Mouse (Mus musculus): ENCODE results near the gene Faap20. TPM values are rescaled to one million over a fixed set of nuclear protein-coding genes. Genes with fewer than 3 reads are reported as not detected.
"Not testable (repeated sequence)": the region's sequence is repeated elsewhere in the genome, so short reads cannot be mapped to it uniquely, and the experiment has no call there.

Faap20 gene
- polyA plus RNA-seq, 1 experiment, result 30.6 TPM

- Histone ChIP-seq H3ac (ENCODE audit: control insufficient read depth, insufficient read length, low read depth) (no peak overlapping the region), H3K79me3 (ENCODE audit: low read depth) (no peaks in the 10 kb centered on the region), H3K36me3 (ENCODE audit: control insufficient read depth, insufficient read depth) (no peaks in the 10 kb centered on the region), H3K79me2 (ENCODE audit: control insufficient read depth, insufficient read depth) (peaks cover 6% of the 10 kb centered on the region), H3K27me3 (ENCODE audit: control insufficient read depth, insufficient read depth, insufficient read length) (no peaks in the 10 kb centered on the region), H3K4me3 (ENCODE audit: insufficient read depth, poor library complexity, severe bottlenecking) (no peak overlapping the region)
- TF ChIP-seq CTCF (IDR thresholded peaks at IDR 0.05; ENCODE audit: control insufficient read depth, insufficient read depth, insufficient read length) (no peak), CEBPB (IDR thresholded peaks at IDR 0.05; ENCODE audit: low read depth) (no peak), MYOG (IDR thresholded peaks at IDR 0.05; ENCODE audit: control insufficient read depth, extremely low read depth, insufficient read length) (no peak)
Measured at GRCm38 (mm10) chr4:155245770-155246492, 3.7 kb upstream of the Faap20 start.

- Histone ChIP-seq H3K27me3 (ENCODE audit: control insufficient read depth, insufficient read depth, insufficient read length) (no peaks in the 10 kb centered on the region), H3K4me3 (ENCODE audit: insufficient read depth, poor library complexity, severe bottlenecking) (no peak overlapping the region), H3K79me2 (ENCODE audit: control insufficient read depth, insufficient read depth) (peaks cover 14% of the 10 kb centered on the region), H3K36me3 (ENCODE audit: control insufficient read depth, insufficient read depth) (no peaks in the 10 kb centered on the region), H3K79me3 (ENCODE audit: low read depth) (peaks cover 3% of the 10 kb centered on the region), H3ac (ENCODE audit: control insufficient read depth, insufficient read length, low read depth) (no peak overlapping the region)
- TF ChIP-seq MAX (IDR thresholded peaks at IDR 0.05), result no peak
- TF ChIP-seq USF1 (IDR thresholded peaks at IDR 0.05; ENCODE audit: low read depth), result no peak
- TF ChIP-seq CEBPB (IDR thresholded peaks at IDR 0.05; ENCODE audit: low read depth), result no peak
- no peak for TF ChIP-seq MYOD1 (IDR thresholded peaks at IDR 0.05; ENCODE audit: control insufficient read depth, insufficient read length, low read depth)
- no peak for TF ChIP-seq FOSL1 (IDR thresholded peaks at IDR 0.05; ENCODE audit: insufficient read depth, low read length, poor library complexity, severe bottlenecking)
- TF ChIP-seq CTCF (IDR thresholded peaks at IDR 0.05; ENCODE audit: control insufficient read depth, insufficient read depth, insufficient read length), result no peak
- TF ChIP-seq MYOG (IDR thresholded peaks at IDR 0.05; ENCODE audit: control insufficient read depth, extremely low read depth, insufficient read length), result no peak
Measured at GRCm38 (mm10) chr4:155246691-155247105, 2.9 kb upstream of the Faap20 start.

- not testable (repeated sequence) for H3K79me3 ChIP-seq (ENCODE audit: low read depth); H3K4me3 ChIP-seq (ENCODE audit: insufficient read depth, poor library complexity, severe bottlenecking); H3K27me3 ChIP-seq (ENCODE audit: control insufficient read depth, insufficient read depth, insufficient read length); H3ac ChIP-seq (ENCODE audit: control insufficient read depth, insufficient read length, low read depth); H3K36me3 ChIP-seq (ENCODE audit: control insufficient read depth, insufficient read depth)
- H3K79me2 ChIP-seq (ENCODE audit: control insufficient read depth, insufficient read depth), result peaks cover 15% of the 10 kb centered on the region
Measured at GRCm38 (mm10) chr4:155248054-155248453, 1.5 kb upstream of the Faap20 start.

GRCm38 (mm10) chr4:155249257-155249647, 350 bp upstream of the Faap20 start:
- TF ChIP-seq CTCF (IDR thresholded peaks at IDR 0.05; ENCODE audit: control insufficient read depth, insufficient read depth, insufficient read length) (peak; percentile 84), MAX (IDR thresholded peaks at IDR 0.05) (peak; percentile 25), USF1 (IDR thresholded peaks at IDR 0.05; ENCODE audit: low read depth) (no peak)
- Histone ChIP-seq H3K4me3 (ENCODE audit: insufficient read depth, poor library complexity, severe bottlenecking) (peak overlapping the region; percentile 44), H3K79me3 (ENCODE audit: low read depth) (peaks cover 3% of the 10 kb centered on the region), H3K79me2 (ENCODE audit: control insufficient read depth, insufficient read depth) (peaks cover 15% of the 10 kb centered on the region), H3ac (ENCODE audit: control insufficient read depth, insufficient read length, low read depth) (peak overlapping the region; percentile 49), H3K36me3 (ENCODE audit: control insufficient read depth, insufficient read depth) (no peaks in the 10 kb centered on the region), H3K27me3 (ENCODE audit: control insufficient read depth, insufficient read depth, insufficient read length) (no peaks in the 10 kb centered on the region)

- H3K79me3 ChIP-seq (ENCODE audit: low read depth), result peaks cover 3% of the 10 kb centered on the region
- H3K4me3 ChIP-seq (ENCODE audit: insufficient read depth, poor library complexity, severe bottlenecking), result peak overlapping the region; percentile 44
- peaks cover 15% of the 10 kb centered on the region for H3K79me2 ChIP-seq (ENCODE audit: control insufficient read depth, insufficient read depth)
- no peaks in the 10 kb centered on the region for H3K36me3 ChIP-seq (ENCODE audit: control insufficient read depth, insufficient read depth)
- no peaks in the 10 kb centered on the region for H3K27me3 ChIP-seq (ENCODE audit: control insufficient read depth, insufficient read depth, insufficient read length)
- H3ac ChIP-seq (ENCODE audit: control insufficient read depth, insufficient read length, low read depth), result peak overlapping the region; percentile 39
- TF ChIP-seq CEBPB (IDR thresholded peaks at IDR 0.05; ENCODE audit: low read depth) (no peak), MYOG (IDR thresholded peaks at IDR 0.05; ENCODE audit: control insufficient read depth, extremely low read depth, insufficient read length) (no peak), CTCF (IDR thresholded peaks at IDR 0.05; ENCODE audit: control insufficient read depth, insufficient read depth, insufficient read length) (no peak), USF1 (IDR thresholded peaks at IDR 0.05; ENCODE audit: low read depth) (no peak), FOSL1 (IDR thresholded peaks at IDR 0.05; ENCODE audit: insufficient read depth, low read length, poor library complexity, severe bottlenecking) (no peak), MYOD1 (IDR thresholded peaks at IDR 0.05; ENCODE audit: control insufficient read depth, insufficient read length, low read depth) (no peak), MAX (IDR thresholded peaks at IDR 0.05) (no peak)
Measured at GRCm38 (mm10) chr4:155250361-155251117, 937 bp downstream of the Faap20 start.

GRCm38 (mm10) chr4:155251147-155251546, 1.5 kb downstream of the Faap20 start:
- peaks cover 3% of the 10 kb centered on the region for H3K79me3 ChIP-seq (ENCODE audit: low read depth)
- no peak overlapping the region for H3K4me3 ChIP-seq (ENCODE audit: insufficient read depth, poor library complexity, severe bottlenecking)
- peaks cover 15% of the 10 kb centered on the region for H3K79me2 ChIP-seq (ENCODE audit: control insufficient read depth, insufficient read depth)
- H3K27me3 ChIP-seq (ENCODE audit: control insufficient read depth, insufficient read depth, insufficient read length), result no peaks in the 10 kb centered on the region
- no peaks in the 10 kb centered on the region for H3K36me3 ChIP-seq (ENCODE audit: control insufficient read depth, insufficient read depth)
- TF ChIP-seq CEBPB (IDR thresholded peaks at IDR 0.05; ENCODE audit: low read depth), result no peak
- TF ChIP-seq FOSL1 (IDR thresholded peaks at IDR 0.05; ENCODE audit: insufficient read depth, low read length, poor library complexity, severe bottlenecking), result no peak
- TF ChIP-seq CTCF (IDR thresholded peaks at IDR 0.05; ENCODE audit: control insufficient read depth, insufficient read depth, insufficient read length), result no peak
- no peak for TF ChIP-seq USF1 (IDR thresholded peaks at IDR 0.05; ENCODE audit: low read depth)
- no peak for TF ChIP-seq MAX (IDR thresholded peaks at IDR 0.05)
- H3ac ChIP-seq (ENCODE audit: control insufficient read depth, insufficient read length, low read depth), result no peak overlapping the region
